Comparison of ENCODE assay signal across 10 mouse cellular contexts in genomic region chr7:110638305-110639110, GRCm38 (mm10). TPM values are rescaled to one million over a fixed set of nuclear protein-coding genes. Genes with fewer than 3 reads are reported as not detected.
A peak's percentile ranks its signal among the peaks of the same experiment; 100 is the strongest.
DNase-seq lines count a peak whose midpoint lies in the region; ATAC-seq and TF ChIP-seq lines count a peak whose summit lies in the region.
"Had no signal": no experiment of that assay in that cellular context is flagged by ENCODE, and none has a peak within 500 bp of the region (broad histone marks: within the 10 kb centered on the region; RNA-seq: fewer than 3 reads in every experiment).

No protein-coding gene starts in this region.

- H3K4me3 ChIP-seq in ES-Bruce4 (ENCODE audit: low read depth, low read length), result no peak overlapping the region
- no peak overlapping the region for H3K4me3 ChIP-seq in heart, postnatal 0 days (ENCODE audit: low read depth, low read length)
- H3K4me3 ChIP-seq: neural tube, embryonic 12.5 days had no signal

- H3K36me3 ChIP-seq in ES-Bruce4 (ENCODE audit: control insufficient read depth, insufficient read depth, low read length, poor library complexity, severe bottlenecking), result no peaks in the 10 kb centered on the region
- no peaks in the 10 kb centered on the region for H3K36me3 ChIP-seq in heart, postnatal 0 days (replicated peaks; ENCODE audit: control insufficient read depth, insufficient read depth, low read length)
- H3K36me3 ChIP-seq: neural tube, embryonic 12.5 days had no signal

- TF ChIP-seq EP300 in ES-Bruce4 (IDR thresholded peaks at IDR 0.05; ENCODE audit: insufficient read depth, low read depth, low read length), result 0 out of 2 replicates have a peak, but pooled peaks have one; percentile 3
- no peak for TF ChIP-seq EP300 in heart, postnatal 0 days (IDR thresholded peaks at IDR 0.05; ENCODE audit: low read depth)

- no peak for TF ChIP-seq CTCF in ES-Bruce4 (IDR thresholded peaks at IDR 0.05; ENCODE audit: low read depth, low read length)
- no peak for TF ChIP-seq CTCF in heart, postnatal 0 days (IDR thresholded peaks at IDR 0.05; ENCODE audit: low read depth)

- no peak for TF ChIP-seq POLR2A in ES-Bruce4 (IDR thresholded peaks at IDR 0.05; ENCODE audit: insufficient read depth, low read length)

- DNase-seq in cerebellum, postnatal 14 days, result peak; percentile 69 to 75
- DNase-seq in cerebellum, adult 8-10 months, result no peak
- DNase-seq in heart, postnatal 0 days (ENCODE audit: low spot score), result no peak
- DNase-seq in kidney, postnatal 25 days, result peak; percentile 45 to 75
- no peak for DNase-seq in natural killer cell, adult 2 months (ENCODE audit: low spot score in 2 of 2)
- DNase-seq in layer of hippocampus, postnatal 10 days (ENCODE audit: low spot score in 2 of 2), result no peak
- DNase-seq in ovary, postnatal 10 days (ENCODE audit: low spot score), result no peak
- DNase-seq: cerebellum, postnatal 36 days had no signal

- no peaks in the 10 kb centered on the region for H3K27me3 ChIP-seq in ES-Bruce4 (ENCODE audit: control insufficient read depth, insufficient read depth, low read length, poor library complexity, severe bottlenecking)
- H3K27me3 ChIP-seq in heart, postnatal 0 days (ENCODE audit: control insufficient read depth, insufficient read depth, low read length), result no peaks in the 10 kb centered on the region
- H3K27me3 ChIP-seq: neural tube, embryonic 12.5 days had no signal

- no peak overlapping the region for H3K9ac ChIP-seq in ES-Bruce4 (ENCODE audit: low read depth, poor library complexity, severe bottlenecking)
- no peak overlapping the region for H3K9ac ChIP-seq in heart, postnatal 0 days (replicated peaks; ENCODE audit: low read depth, low read length)
- H3K9ac ChIP-seq: neural tube, embryonic 12.5 days had no signal

- 51% methylated on average over 17 of the region's 17 CpGs for WGBS in heart, postnatal 0 days

- no peak overlapping the region for H3K4me2 ChIP-seq in heart, postnatal 0 days (ENCODE audit: low read depth, low read length)
- H3K4me2 ChIP-seq: neural tube, embryonic 12.5 days had no signal

- ATAC-seq in heart, postnatal 0 days (ENCODE audit: insufficient read depth, low read depth), result peak; percentile 85

- H3K4me1 ChIP-seq in ES-Bruce4 (ENCODE audit: control insufficient read depth, insufficient read depth, low read length), result peaks cover 3% of the 10 kb centered on the region
- H3K4me1 ChIP-seq in heart, postnatal 0 days (ENCODE audit: control insufficient read depth, insufficient read depth), result peaks cover 15% of the 10 kb centered on the region; the same call in 1 of the 2 replicates

- H3K27ac ChIP-seq in ES-Bruce4 (ENCODE audit: insufficient read depth, low read length), result no peak overlapping the region
- 0 out of 2 replicates have a peak overlapping the region, but pooled peaks have one; percentile 22 for H3K27ac ChIP-seq in heart, postnatal 0 days (ENCODE audit: low read depth)
- H3K27ac ChIP-seq: neural tube, embryonic 12.5 days had no signal

- no peaks in the 10 kb centered on the region for H3K9me3 ChIP-seq in ES-Bruce4 (replicated peaks; ENCODE audit: control insufficient read depth, insufficient read depth, low read length, poor library complexity, severe bottlenecking)
- H3K9me3 ChIP-seq in heart, postnatal 0 days (replicated peaks; ENCODE audit: control insufficient read depth, low read length), result no peaks in the 10 kb centered on the region
- H3K9me3 ChIP-seq: neural tube, embryonic 12.5 days had no signal

RNA-seq across cellular contexts. Expression of gene Adm, which starts 11.0 kb away (rescaled TPM):
- polyA plus RNA-seq in ES-Bruce4 (2011; ENCODE audit: insufficient read depth, insufficient read length, low read depth, missing spikeins), result 1.9 and 2.4 TPM in 2 replicates
- total RNA-seq in heart, postnatal 0 days (2014; rRNA removed; ENCODE audit: low replicate concordance), result 9.4 and 18.0 TPM in 2 replicates
- polyA plus RNA-seq in heart, postnatal 0 days (2015; fragmentation: Nextera tagmentation; extraction: Ambion mirVana), result 34.5 and 39.7 TPM in 2 replicates
- 1 to 10 TPM; 1.6 to 1.7 TPM for total RNA-seq in layer of hippocampus, postnatal 10 days (2021)

RNA-seq across cellular contexts. Expression of gene Sbf2, which starts 23.8 kb away (rescaled TPM):
- 60.2 and 65.5 TPM in 2 replicates for polyA plus RNA-seq in ES-Bruce4 (2011; ENCODE audit: insufficient read depth, insufficient read length, low read depth, missing spikeins)
- 56.9 and 64.6 TPM in 2 replicates for total RNA-seq in heart, postnatal 0 days (2014; rRNA removed; ENCODE audit: low replicate concordance)
- polyA plus RNA-seq in heart, postnatal 0 days (2015; fragmentation: Nextera tagmentation; extraction: Ambion mirVana), result 19.2 and 21.3 TPM in 2 replicates
- total RNA-seq in layer of hippocampus, postnatal 10 days (2021), result 10 to 100 TPM; 82.9 to 86.0 TPM

Comparison
In these comparisons a context has a peak if more than half of its experiments do, and no peak if none do; other contexts are left out.
1. DNase-seq: peak in cerebellum, postnatal 14 days (2 of 2) and kidney, postnatal 25 days (2 of 2); none in cerebellum, adult 8-10 months (single experiment), heart, postnatal 0 days (single experiment), natural killer cell, adult 2 months (0 of 2), layer of hippocampus, postnatal 10 days (0 of 2) and ovary, postnatal 10 days (single experiment).